Mouse (Mus musculus): ENCODE measurements around the gene Mycbp.

DNA sequence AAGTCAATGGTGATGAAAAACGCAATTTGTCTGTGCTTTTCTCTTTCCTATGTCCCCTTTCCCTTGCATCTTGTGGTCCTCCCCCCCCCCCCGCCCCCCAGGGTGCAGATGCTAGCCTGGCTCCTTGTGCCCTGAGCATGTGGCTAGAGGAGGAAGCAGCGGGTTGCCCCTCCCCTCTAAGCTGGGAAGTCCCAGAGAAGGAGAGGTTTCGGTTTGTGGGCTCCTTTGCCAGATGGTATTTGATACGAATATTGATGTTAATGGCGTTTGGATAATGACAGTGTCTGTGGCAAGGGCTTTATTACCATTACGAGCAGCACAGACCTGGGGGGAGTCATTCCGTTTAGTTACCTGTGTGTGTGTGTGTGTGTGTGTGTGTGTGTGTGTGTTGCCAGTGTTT lies 47.4 kb downstream of the Mycbp start:
- TF ChIP-seq CTCF (conservative IDR thresholded peaks at IDR 0.05; ENCODE audit: low read length) (no peak), POU5F1 (IDR thresholded peaks at IDR 0.05; ENCODE audit: borderline replicate concordance, low read length) (no peak)

Data from E14TG2a.4 (cell line).